Mouse (Mus musculus) kidney, adult 2 months (tissue): ENCODE data around the gene 1110051M20Rik. TPM values are rescaled to one million over a fixed set of nuclear protein-coding genes. Genes with fewer than 3 reads are reported as not detected.
A peak's percentile ranks its signal among the peaks of the same experiment; 100 is the strongest.

ENCODE experiments used
- DNase-seq: peaks from one replicate; pipeline ENCODE4 v3.0.0; 2021
- H3K27ac ChIP-seq: fragments of 200-500 bp; 2 replicates; pipeline ENCODE4 v1.5.1; 2012; ENCODE audit warnings: low read depth, low read length, control low read depth, inconsistent platforms; ENCODE audit not compliant: insufficient read depth
- H3K27me3 ChIP-seq: fragments of 200-500 bp; replicated peaks from 2 replicates; pipeline ENCODE4 v1.6.1; 2012; ENCODE audit warnings: mild to moderate bottlenecking, moderate library complexity, low read length, inconsistent platforms; ENCODE audit not compliant: control insufficient read depth, insufficient read depth
- H3K36me3 ChIP-seq: fragments of 200-500 bp; 2 replicates; pipeline ENCODE4 v1.6.1; 2012; ENCODE audit warnings: mild to moderate bottlenecking, moderate library complexity, low read length, inconsistent platforms; ENCODE audit not compliant: control insufficient read depth, insufficient read depth
- H3K4me1 ChIP-seq: fragments of 200-500 bp; 2 replicates; pipeline ENCODE4 v1.6.1; 2011; ENCODE audit warnings: low read length; ENCODE audit not compliant: control insufficient read depth, insufficient read depth
- H3K4me3 ChIP-seq: fragments of 200-500 bp; 2 replicates; pipeline ENCODE4 v1.5.1; 2011; ENCODE audit warnings: mild to moderate bottlenecking, low read depth, low read length, control low read depth; ENCODE audit not compliant: insufficient read depth
- CTCF ChIP-seq: fragments of 200-500 bp; conservative IDR thresholded peaks from 2 replicates; pipeline ENCODE4 v1.5.1; 2011; ENCODE audit warnings: low read depth, mild to moderate bottlenecking, control low read depth, low read length, moderate library complexity, mixed read lengths; ENCODE audit not compliant: insufficient read depth, insufficient read length
- POLR2A ChIP-seq: fragments of 200-500 bp; IDR thresholded peaks from one replicate; pipeline ENCODE4 v1.6.1; 2011; ENCODE audit warnings: low read depth, low read length, control low read depth
- WGBS: fragments of 180-500 bp; shearing (Covaris S2); methylation state at CpG from one replicate; pipeline ENCODE4 v1.1.7; 2018; 5-methylcytosine and 5-hydroxymethylcytosine counted together
- polyA plus RNA-seq: library from polyadenylated mRNA; depleted of rRNA; stranded (reverse); fragments of >200 nt; gene quantifications from 2 replicates; pipeline ENCODE4 v1.2.3, GENCODE M21; 2012

Gene 1110051M20Rik
- polyA plus RNA-seq, 1 experiment = 36.7 TPM

DNA sequence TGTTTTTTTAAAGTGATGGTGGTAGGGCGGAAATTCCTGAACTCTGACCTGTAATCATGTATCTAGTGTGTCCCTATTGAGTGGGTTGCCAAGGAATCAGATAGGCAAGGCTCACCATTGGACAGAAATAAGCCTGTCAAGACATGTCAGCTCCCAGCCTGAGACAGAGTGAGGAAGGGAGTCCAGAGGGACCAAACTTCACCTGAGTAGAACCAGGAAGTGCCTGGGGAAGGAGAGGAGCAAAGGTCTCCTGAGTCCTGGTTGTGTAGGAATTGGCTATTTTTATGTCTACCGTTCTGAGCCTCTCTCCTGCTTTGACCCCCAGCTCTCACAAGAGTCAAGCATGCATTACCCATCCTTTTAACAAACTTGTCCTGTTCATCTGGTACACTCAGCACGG, 21.4 kb upstream of the 1110051M20Rik start:
- Histone ChIP-seq H3K27ac (no peak overlapping the region), H3K4me1 (peaks cover 5% of the 10 kb centered on the region; the same call in 1 of the 2 replicates), H3K4me3 (no peak overlapping the region), H3K27me3 (no peaks in the 10 kb centered on the region), H3K36me3 (no peaks in the 10 kb centered on the region)
- DNase-seq = peak; percentile 59
- WGBS = 62% methylated on average over 3 of the region's 3 CpGs
- TF ChIP-seq CTCF (no peak), POLR2A (no peak)

DNA sequence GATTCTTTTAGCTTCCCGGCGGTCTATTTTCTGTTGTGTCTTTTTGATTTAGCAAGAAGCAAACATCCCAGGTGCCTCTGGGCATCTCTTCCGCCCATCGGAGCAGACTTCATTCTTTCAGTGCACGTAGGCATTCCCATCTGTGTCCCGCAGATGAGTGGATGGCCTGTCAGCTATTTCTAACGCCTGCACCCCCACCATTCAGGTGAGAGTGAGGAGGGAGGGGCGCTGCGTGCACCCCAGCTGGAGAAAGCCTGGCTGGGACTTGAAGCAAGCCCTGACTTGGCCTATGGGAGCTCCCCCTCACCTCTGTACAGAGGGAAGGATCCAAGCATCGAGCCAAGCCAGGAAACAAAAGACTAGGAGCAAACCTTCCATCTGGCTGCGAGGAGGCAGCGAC, 18.2 kb upstream of the 1110051M20Rik start:
- H3K27me3 ChIP-seq = no peaks in the 10 kb centered on the region
- no peak overlapping the region for H3K27ac ChIP-seq
- TF ChIP-seq POLR2A = no peak
- TF ChIP-seq CTCF = no peak
- peaks cover 14% of the 10 kb centered on the region for H3K4me1 ChIP-seq
- H3K4me3 ChIP-seq = no peak overlapping the region
- DNase-seq = no peak
- no peaks in the 10 kb centered on the region for H3K36me3 ChIP-seq
- WGBS = 56% methylated on average over 12 of the region's 12 CpGs

DNA sequence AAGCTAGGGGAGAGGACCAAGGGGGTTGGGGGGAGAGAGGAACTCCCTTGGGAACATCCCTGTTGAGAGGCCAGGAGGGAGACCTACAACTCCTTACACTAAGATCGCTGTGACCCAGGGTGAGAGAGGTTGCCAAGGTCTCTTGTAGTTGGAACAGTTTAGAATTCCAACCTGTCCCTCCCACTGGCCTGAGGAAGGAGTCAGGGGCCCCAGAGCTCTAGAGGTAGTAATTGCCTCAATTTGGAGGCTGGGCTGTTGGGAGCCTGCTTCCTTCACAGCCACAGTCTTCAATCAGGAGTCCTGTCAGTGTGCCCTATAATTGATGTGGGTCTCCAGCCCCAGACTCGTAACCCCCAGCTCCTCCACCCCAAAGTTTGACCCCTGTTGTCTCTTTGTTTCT, 17.7 kb upstream of the 1110051M20Rik start:
- WGBS = 58% methylated on average over 2 of the region's 2 CpGs
- no peak for DNase-seq
- H3K27me3 ChIP-seq = no peaks in the 10 kb centered on the region
- H3K27ac ChIP-seq = no peak overlapping the region
- TF ChIP-seq POLR2A (no peak), CTCF (no peak)
- no peaks in the 10 kb centered on the region for H3K36me3 ChIP-seq
- peaks cover 14% of the 10 kb centered on the region for H3K4me1 ChIP-seq
- no peak overlapping the region for H3K4me3 ChIP-seq

DNA sequence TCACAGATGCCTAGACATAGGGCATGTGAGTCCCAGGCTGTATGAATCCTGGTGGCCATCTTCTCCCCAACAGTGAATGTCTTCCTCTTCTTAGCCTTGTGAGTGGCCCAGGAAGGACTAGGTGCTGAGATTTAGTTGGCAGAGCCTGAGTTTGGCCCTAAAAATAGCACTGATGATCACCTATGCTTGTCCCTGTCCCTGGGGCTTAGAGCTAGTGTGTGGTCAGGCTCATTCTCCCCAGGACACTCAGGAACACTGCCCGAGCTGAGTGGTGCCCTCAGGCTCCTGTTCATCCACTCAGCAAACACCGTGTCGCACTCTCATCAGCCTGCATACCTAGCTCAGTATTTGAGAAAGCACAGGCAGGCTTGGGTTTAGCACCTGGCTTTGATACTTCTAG, 16.8 kb upstream of the 1110051M20Rik start:
- Histone ChIP-seq H3K4me1 (peaks cover 13% of the 10 kb centered on the region), H3K27me3 (no peaks in the 10 kb centered on the region), H3K27ac (no peak overlapping the region), H3K4me3 (no peak overlapping the region), H3K36me3 (no peaks in the 10 kb centered on the region)
- WGBS = 85% methylated on average over 3 of the region's 3 CpGs
- TF ChIP-seq POLR2A (no peak), CTCF (no peak)
- DNase-seq = no peak

DNA sequence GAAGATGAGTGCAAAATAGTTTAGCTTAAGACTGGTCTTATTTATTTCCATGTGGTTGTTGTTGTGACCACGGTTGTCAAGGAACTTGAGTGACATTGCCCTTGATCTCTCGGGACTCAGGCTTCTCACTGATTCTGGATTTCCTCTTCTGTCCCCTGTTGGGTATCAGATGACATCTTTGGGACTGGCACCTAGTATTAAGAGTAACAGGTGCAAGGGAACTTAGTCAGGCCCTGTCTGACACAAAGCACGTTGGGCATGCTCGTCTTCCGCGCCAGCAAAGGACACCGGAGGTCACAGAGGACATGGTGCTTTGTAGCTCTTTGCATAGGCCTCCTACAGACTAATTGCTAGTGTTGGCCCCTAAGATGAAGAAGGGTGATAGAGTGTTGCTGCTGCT, 16.3 kb upstream of the 1110051M20Rik start:
- peaks cover 9% of the 10 kb centered on the region for H3K4me1 ChIP-seq
- WGBS = 74% methylated on average over 7 of the region's 7 CpGs
- DNase-seq = no peak
- no peak overlapping the region for H3K27ac ChIP-seq
- no peaks in the 10 kb centered on the region for H3K27me3 ChIP-seq
- no peaks in the 10 kb centered on the region for H3K36me3 ChIP-seq
- H3K4me3 ChIP-seq = no peak overlapping the region
- TF ChIP-seq POLR2A (no peak), CTCF (no peak)

DNA sequence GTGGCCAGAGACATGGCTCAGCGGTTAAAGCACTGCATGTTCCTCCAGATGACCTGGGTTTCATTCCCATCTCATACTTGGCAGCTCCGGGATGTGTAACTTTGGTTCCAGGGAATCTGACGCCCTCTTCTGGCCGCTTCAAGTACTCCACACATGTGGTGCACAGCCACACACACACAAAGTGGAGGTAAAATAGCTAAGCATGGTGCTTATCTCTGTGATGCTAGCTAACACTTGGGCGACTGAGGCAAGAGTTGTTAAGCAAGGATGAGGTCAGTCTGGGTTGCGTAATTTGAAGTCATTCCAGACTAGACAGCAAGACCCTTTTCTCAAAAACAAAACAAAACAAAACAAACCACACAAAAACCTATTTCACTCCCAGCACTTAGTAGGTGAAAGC, 15.6 kb upstream of the 1110051M20Rik start:
- no peak overlapping the region for H3K4me3 ChIP-seq
- no peak for TF ChIP-seq POLR2A
- TF ChIP-seq CTCF = peak; percentile 24; the same call in 1 of the 2 replicates
- no peaks in the 10 kb centered on the region for H3K27me3 ChIP-seq
- H3K4me1 ChIP-seq = peaks cover 9% of the 10 kb centered on the region
- no peaks in the 10 kb centered on the region for H3K36me3 ChIP-seq
- H3K27ac ChIP-seq = no peak overlapping the region
- 91% methylated on average over 6 of the region's 6 CpGs for WGBS
- DNase-seq = no peak

DNA sequence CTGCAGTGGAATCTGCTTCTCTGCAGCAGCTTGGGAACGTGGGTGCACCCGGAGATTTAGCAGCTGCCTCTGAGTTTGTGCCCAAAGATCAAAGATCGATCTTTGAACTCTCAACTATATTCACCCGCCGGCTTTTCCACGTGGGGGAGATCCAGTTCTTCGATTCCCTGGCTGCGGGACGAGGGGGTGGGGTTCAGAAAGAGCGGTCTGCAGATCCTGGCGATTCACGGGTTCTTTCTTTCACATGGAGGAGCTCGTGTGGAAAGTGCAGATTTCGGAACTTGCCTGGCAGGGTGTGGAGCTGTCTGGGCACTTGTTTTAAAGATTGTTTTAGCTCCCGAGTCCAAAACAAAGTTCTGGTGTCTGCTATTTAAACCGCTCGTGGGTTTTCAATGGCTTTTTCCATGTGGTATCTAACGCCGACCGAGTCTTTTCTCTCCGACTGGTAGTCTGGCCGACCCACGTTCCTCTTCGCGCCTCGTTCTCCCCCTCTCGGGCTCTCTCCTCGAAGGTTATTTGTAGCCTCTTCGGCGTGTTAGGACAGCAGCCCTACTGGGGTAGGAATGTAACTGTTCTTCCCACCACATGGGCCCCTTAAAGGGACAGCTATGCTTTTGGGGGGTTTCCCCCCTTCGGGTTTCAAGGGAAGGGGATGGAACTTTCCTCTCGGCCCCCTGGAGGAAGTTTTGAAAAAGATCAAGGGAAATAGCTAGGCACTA, 14.3 kb upstream of the 1110051M20Rik start:
- TF ChIP-seq CTCF = no peak
- TF ChIP-seq POLR2A = no peak
- H3K27ac ChIP-seq = peak overlapping the region; percentile 40; the same call in 1 of the 2 replicates
- H3K27me3 ChIP-seq = no peaks in the 10 kb centered on the region
- DNase-seq = peak; percentile 93
- WGBS = under 1% methylated on average over 32 of the region's 32 CpGs
- peak overlapping the region; percentile 89 for H3K4me3 ChIP-seq
- H3K36me3 ChIP-seq = no peaks in the 10 kb centered on the region
- H3K4me1 ChIP-seq = peaks cover 10% of the 10 kb centered on the region
